Mouse (Mus musculus): ENCODE results near the gene Tmed10. TPM values are rescaled to one million over a fixed set of nuclear protein-coding genes. Genes with fewer than 3 reads are reported as not detected.

Gene Tmed10
- polyA plus RNA-seq, 1 experiment from 2014 or later: 320 TPM

DNA sequence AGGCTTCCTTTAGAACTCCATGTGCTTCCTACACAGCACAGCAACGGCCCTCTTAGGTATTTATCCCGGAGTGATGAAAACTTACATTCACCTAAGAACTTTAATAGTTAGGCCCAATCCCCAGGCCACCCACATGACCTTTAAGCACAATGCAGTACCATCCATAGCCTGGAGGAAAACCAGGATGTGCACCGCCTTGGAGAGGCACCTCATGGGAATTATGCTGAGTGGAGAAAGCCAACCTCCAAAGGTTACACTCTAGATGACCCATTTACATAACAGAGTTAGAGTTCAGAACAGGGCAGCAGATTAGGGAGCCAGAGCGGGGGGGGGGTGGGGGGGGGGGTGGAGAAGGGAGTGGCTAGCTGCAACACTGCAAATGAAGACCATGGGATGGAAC, 32.3 kb downstream of the Tmed10 start:
- WGBS: 82% methylated on average over 4 of the region's 4 CpGs
- Histone ChIP-seq H3K9me3 (no peaks in the 10 kb centered on the region), H3K27me3 (no peaks in the 10 kb centered on the region), H3K27ac (no peak overlapping the region), H3K4me1 (peaks cover 28% of the 10 kb centered on the region), H3K36me3 (peaks cover 30% of the 10 kb centered on the region), H3K4me2 (replicated peaks) (no peak overlapping the region), H3K9ac (no peak overlapping the region), H3K4me3 (no peak overlapping the region)
- no peak for ATAC-seq (ENCODE audit: low FRiP score, low read depth)

DNA sequence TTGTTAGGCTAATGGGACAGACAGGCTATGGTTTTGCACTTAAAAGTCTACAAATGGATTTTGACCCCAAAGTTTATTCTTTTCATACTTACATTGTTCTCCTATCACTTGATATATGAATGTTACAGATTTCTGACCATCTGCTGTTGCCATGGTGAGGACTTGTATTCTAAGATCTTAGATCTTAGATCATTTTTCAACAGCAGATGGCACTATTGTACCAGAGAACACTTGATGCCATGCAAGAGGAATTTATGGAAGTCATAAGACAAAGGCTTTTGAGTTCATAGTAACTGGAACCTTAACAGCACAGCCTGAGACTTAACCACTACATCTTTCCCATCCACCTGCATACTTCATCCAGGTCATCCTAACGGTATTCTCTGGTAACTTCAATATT, 33.5 kb downstream of the Tmed10 start:
- Histone ChIP-seq H3K27ac (no peak overlapping the region), H3K4me1 (peaks cover 29% of the 10 kb centered on the region), H3K9ac (no peak overlapping the region), H3K9me3 (no peaks in the 10 kb centered on the region), H3K4me3 (no peak overlapping the region), H3K36me3 (peaks cover 30% of the 10 kb centered on the region), H3K4me2 (replicated peaks) (no peak overlapping the region), H3K27me3 (no peaks in the 10 kb centered on the region)
- WGBS: 46% methylated on average over 1 of the region's 1 CpGs
- no peak for ATAC-seq (ENCODE audit: low FRiP score, low read depth)

DNA sequence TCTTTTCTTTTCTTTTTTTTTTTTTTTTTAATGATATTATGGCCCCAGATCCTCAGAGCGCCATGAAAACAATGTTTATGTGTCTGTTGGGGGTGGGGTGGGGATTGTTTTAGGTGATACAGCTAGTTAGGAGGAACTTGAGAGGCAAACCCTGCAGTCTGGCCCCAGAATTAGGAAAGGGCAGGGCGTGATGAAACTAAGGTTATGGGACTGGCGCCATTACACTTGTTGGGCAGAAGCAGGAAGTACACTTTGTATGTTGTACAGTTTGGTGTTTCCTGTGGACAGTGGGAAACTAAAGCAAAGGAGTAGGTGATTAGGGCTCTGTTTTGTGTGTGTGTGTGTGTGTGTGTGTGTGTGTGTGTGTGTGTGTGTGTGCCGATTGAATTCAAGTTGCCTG, 34.7 kb downstream of the Tmed10 start:
- no peak overlapping the region for H3K27ac ChIP-seq
- H3K4me2 ChIP-seq (replicated peaks): peak overlapping the region; percentile 70
- H3K27me3 ChIP-seq: no peaks in the 10 kb centered on the region
- H3K9me3 ChIP-seq: no peaks in the 10 kb centered on the region
- WGBS: 37% methylated on average over 4 of the region's 4 CpGs
- no peak overlapping the region for H3K9ac ChIP-seq
- ATAC-seq (ENCODE audit: low FRiP score, low read depth): no peak
- peak overlapping the region; percentile 76 for H3K4me3 ChIP-seq
- peaks cover 33% of the 10 kb centered on the region for H3K36me3 ChIP-seq
- H3K4me1 ChIP-seq: peaks cover 29% of the 10 kb centered on the region

DNA sequence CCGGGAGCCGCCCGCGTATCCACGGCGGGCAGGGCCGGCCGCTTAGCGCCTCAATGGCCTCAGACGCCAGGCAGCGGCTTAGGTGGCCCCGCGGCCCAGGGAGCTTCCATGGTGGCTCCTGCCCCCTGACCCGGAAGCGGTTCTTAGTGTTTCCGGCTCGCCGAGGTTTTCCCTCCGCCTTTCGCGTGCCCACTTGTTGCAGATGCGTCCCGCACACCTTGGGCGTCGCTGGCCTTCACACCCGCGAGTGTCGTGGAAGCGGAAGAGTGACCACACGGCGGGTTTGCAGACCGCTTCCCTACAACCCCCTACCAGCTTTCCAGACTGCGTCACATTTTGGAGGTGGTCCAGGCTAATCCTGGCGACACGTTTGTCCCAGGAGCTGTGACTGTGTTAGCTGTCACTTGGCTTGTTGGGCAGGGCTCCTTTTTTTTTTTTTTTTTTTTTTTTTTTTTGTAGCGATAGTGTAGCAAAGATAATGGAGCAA, 35.4 kb downstream of the Tmed10 start, which contains the start of gene Nek9:
Gene Nek9, minus strand, starts transcription at position 120 of the 487 bp plus-strand sequence.
- WGBS: 0% methylated on average over 36 of the region's 36 CpGs
- Histone ChIP-seq H3K36me3 (peaks cover 33% of the 10 kb centered on the region), H3K4me3 (peak within 1 kb of the TSS; percentile 76), H3K9ac (peak within 1 kb of the TSS; percentile 92), H3K27me3 (no peaks in the 10 kb centered on the region), H3K4me2 (replicated peaks) (peak within 1 kb of the TSS; percentile 70), H3K27ac (peak within 1 kb of the TSS; percentile 87), H3K4me1 (peaks cover 22% of the 10 kb centered on the region), H3K9me3 (no peaks in the 10 kb centered on the region)
- peak; percentile 91 for ATAC-seq (ENCODE audit: low FRiP score, low read depth)

DNA sequence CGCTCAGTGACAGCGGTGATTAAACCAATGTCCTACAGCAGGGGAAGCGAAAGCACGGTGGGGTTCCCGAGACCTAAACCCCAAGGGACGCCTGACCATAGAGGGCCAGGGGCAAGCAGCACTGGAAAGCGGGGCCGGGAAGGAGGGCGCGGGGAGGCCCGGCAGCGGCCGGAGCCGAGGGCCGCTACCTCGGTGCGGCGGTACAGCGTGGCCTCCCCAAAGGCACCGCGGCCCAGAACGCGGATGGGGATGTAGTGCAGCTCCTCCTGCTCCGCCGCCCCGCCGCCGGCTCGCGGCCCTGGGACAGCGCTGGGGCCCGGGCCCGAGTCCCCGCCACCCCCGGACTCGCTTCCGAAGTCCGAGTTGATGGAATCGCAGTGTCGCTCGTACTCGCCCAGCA, 35.8 kb downstream of the Tmed10 start:
- H3K4me2 ChIP-seq (replicated peaks): peak overlapping the region; percentile 70
- WGBS: under 1% methylated on average over 40 of the region's 42 CpGs

DNA sequence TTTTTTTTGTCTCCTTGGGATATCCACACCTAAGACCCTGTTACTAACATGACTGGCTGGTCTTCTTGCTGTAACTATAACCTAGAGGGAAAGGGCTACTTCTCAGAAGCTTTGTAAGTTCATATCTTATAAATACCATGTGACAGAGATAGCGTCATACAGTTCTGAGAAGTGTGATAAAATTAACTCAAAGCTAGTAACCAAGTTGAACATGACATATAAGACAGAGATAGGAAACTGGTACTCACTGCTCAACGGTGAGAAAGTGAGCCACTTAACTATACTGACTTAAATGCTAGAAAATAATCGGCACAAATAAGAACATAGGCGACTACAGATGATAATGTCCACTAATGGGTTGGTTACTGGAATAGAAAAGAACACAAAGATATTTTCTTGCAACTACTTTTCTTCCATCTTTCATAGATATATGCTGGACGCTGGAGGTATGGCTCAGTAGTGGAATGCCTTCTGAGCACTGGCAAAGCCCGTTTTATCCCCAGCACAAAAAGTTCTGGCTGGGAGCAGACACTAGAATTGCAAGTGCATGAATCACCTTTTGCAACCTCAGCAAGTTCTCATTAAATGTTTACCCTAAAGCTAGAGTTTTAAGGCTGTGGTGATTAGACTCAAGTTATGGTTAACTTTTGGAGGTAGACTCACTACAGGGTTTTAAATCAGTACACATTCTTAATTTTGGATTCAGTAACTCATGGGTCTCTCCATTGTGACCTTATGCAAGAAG, 36.9 kb downstream of the Tmed10 start:
- peaks cover 21% of the 10 kb centered on the region for H3K4me1 ChIP-seq
- H3K27ac ChIP-seq: no peak overlapping the region
- no peaks in the 10 kb centered on the region for H3K27me3 ChIP-seq
- H3K4me3 ChIP-seq: peak overlapping the region; percentile 76
- peaks cover 40% of the 10 kb centered on the region for H3K36me3 ChIP-seq
- peak overlapping the region; percentile 70 for H3K4me2 ChIP-seq (replicated peaks)
- WGBS: 85% methylated on average over 6 of the region's 6 CpGs
- peak overlapping the region; percentile 92 for H3K9ac ChIP-seq
- no peaks in the 10 kb centered on the region for H3K9me3 ChIP-seq
- ATAC-seq (ENCODE audit: low FRiP score, low read depth): no peak

More for the DNA sequence above, 35.8 kb downstream of the Tmed10 start:
- Histone ChIP-seq H3K4me1 (peaks cover 21% of the 10 kb centered on the region), H3K27ac (peak overlapping the region; percentile 87), H3K9ac (peak overlapping the region; percentile 92), H3K27me3 (no peaks in the 10 kb centered on the region), H3K36me3 (peaks cover 37% of the 10 kb centered on the region), H3K4me3 (peak overlapping the region; percentile 76), H3K9me3 (no peaks in the 10 kb centered on the region)
- peak; percentile 72 for ATAC-seq (ENCODE audit: low FRiP score, low read depth)

DNA sequence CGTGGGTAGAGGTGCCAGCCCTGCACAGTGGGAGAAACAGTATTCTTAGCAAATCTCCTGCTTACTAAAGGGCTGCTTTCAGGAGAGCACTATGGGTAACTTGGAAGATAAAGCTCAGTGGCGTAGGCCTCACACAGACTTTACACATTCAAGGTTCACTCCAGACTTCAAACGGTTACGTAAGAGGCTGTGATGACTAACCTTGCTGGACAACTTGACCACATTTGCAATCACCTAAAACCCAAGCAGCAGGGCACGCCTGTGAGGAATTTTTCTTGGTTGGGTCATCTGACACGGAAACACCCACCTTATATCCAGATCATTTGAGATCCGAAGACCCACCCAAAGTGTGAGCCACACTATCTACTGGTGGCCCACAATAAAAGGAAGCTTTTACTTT, 44.5 kb downstream of the Tmed10 start:
- Histone ChIP-seq H3K9me3 (no peaks in the 10 kb centered on the region), H3K9ac (no peak overlapping the region), H3K4me2 (replicated peaks) (no peak overlapping the region), H3K27me3 (no peaks in the 10 kb centered on the region), H3K4me3 (no peak overlapping the region), H3K27ac (no peak overlapping the region), H3K4me1 (no peaks in the 10 kb centered on the region), H3K36me3 (peaks cover 86% of the 10 kb centered on the region)
- WGBS: 87% methylated on average over 7 of the region's 7 CpGs
- no peak for ATAC-seq (ENCODE audit: low FRiP score, low read depth)

DNA sequence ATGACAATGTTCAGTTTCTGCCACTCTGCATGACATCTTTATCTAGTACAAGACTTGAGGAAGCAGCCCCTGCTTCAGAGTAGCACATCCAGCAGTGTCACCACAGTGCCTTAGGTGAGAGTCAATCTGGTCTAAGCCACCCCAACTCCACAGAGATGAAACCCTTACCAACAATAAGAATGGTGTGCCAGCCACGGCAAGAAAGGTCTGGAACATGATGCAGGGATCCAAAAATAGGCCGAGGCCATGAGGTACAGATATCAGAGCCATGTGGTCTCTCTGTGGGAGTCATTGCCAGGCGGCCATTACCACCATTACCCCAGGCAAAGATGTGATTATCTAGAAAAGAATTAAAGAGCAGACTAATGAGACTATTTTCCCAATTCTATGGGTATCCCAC, 66.0 kb downstream of the Tmed10 start:
- ATAC-seq (ENCODE audit: low FRiP score, low read depth): no peak
- WGBS: 57% methylated on average over 3 of the region's 3 CpGs
- H3K36me3 ChIP-seq: peaks cover 99% of the 10 kb centered on the region

DNA sequence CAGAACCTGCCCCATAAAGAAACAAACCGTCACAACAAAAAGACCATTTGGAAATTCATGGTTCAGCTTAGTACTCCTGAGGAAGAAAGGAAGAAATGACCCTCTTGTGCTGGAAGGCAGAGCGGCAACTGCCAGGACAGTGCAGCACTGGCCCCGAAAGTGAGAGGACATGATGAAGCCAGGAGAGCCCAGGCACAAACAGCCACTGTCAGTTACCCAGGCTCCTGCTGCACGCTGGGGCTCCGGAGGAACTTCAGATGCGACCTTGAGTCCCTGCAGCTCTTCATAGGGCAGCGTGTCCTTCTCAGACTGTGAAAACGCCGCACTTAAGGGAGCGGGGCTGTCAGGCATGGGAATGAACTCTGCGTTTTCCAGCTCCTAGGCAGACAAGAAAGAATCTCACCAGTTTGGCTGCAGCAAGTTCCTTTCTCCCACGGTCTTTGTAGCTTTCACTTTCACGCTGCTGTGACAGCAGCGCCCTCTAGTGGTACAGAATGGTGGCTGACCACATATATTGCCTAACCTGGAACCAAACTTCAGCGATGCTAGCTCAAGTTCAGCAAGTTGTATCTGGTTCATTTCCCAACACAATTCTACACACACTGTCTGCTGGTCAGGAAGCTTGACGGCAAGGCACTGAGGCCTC, 69.3 kb downstream of the Tmed10 start:
- H3K36me3 ChIP-seq: peaks cover 97% of the 10 kb centered on the region

More for the DNA sequence above, 66.0 kb downstream of the Tmed10 start:
- Histone ChIP-seq H3K4me2 (replicated peaks) (no peak overlapping the region), H3K4me3 (no peak overlapping the region), H3K9me3 (no peaks in the 10 kb centered on the region), H3K27me3 (no peaks in the 10 kb centered on the region), H3K9ac (no peak overlapping the region), H3K4me1 (peaks cover 3% of the 10 kb centered on the region; the same call in 1 of the 2 replicates), H3K27ac (no peak overlapping the region)

DNA sequence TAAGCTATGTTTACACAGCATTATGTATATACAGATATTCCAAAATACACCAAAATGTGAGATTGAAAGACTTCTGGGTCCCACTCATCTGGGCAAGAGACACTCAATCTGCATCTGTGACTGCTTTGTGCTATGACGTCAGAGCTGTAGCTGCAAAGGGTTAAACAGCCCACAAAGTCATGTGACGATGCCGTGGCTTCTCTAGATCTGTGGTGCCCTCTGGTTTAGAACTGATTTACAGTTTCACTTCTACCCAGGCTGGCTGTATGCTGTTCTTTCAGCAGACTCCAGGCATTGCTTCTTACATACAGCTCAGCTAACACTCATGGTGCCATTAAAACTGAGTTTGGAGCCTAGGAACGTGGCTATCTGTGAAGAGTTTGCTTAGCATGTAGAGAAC, 69.9 kb downstream of the Tmed10 start:
- ATAC-seq (ENCODE audit: low FRiP score, low read depth): no peak; the same call in 1 of the 2 replicates
- H3K4me1 ChIP-seq: peaks cover 3% of the 10 kb centered on the region; the same call in 1 of the 2 replicates
- H3K27me3 ChIP-seq: no peaks in the 10 kb centered on the region
- peak overlapping the region; percentile 39; the same call in 1 of the 2 replicates for H3K9ac ChIP-seq
- no peak overlapping the region for H3K4me2 ChIP-seq (replicated peaks)
- 66% methylated on average over 4 of the region's 4 CpGs for WGBS
- H3K9me3 ChIP-seq: no peaks in the 10 kb centered on the region
- no peak overlapping the region for H3K4me3 ChIP-seq
- no peak overlapping the region for H3K27ac ChIP-seq
- peaks cover 97% of the 10 kb centered on the region for H3K36me3 ChIP-seq

More for the DNA sequence above, 69.3 kb downstream of the Tmed10 start:
- Histone ChIP-seq H3K27ac (no peak overlapping the region; the same call in 1 of the 2 replicates), H3K9ac (peak overlapping the region; percentile 39; the same call in 1 of the 2 replicates), H3K4me3 (no peak overlapping the region), H3K4me2 (replicated peaks) (no peak overlapping the region), H3K27me3 (no peaks in the 10 kb centered on the region), H3K9me3 (no peaks in the 10 kb centered on the region), H3K4me1 (peaks cover 3% of the 10 kb centered on the region; the same call in 1 of the 2 replicates)
- 47% methylated on average over 16 of the region's 16 CpGs for WGBS
- peak; percentile 66; the same call in 1 of the 2 replicates for ATAC-seq (ENCODE audit: low FRiP score, low read depth)

DNA sequence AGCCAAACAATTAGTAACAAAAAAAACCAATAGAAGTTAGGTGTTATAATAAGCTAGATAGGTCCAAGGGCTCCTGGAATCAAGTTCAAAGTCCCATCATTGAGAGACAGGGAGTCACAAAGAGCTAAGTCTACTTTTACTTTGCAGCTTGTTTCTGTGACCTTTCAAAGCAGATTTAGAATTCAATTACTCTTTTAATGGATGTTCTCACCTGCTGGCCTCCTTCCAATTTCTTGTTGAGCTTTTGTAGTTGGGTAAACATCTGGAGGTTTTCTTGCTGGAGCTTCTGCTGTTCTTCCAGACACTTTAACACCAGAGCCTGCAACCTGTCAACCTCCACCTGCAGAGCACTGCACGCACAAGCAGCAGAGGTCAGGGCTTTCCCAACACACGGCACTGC, 71.4 kb downstream of the Tmed10 start:
- no peak overlapping the region for H3K27ac ChIP-seq
- H3K4me1 ChIP-seq: peaks cover 11% of the 10 kb centered on the region
- no peak overlapping the region for H3K4me2 ChIP-seq (replicated peaks)
- 57% methylated on average over 2 of the region's 2 CpGs for WGBS
- no peaks in the 10 kb centered on the region for H3K9me3 ChIP-seq
- no peak overlapping the region for H3K4me3 ChIP-seq
- H3K9ac ChIP-seq: no peak overlapping the region
- no peaks in the 10 kb centered on the region for H3K27me3 ChIP-seq
- ATAC-seq (ENCODE audit: low FRiP score, low read depth): no peak
- H3K36me3 ChIP-seq: peaks cover 88% of the 10 kb centered on the region

DNA sequence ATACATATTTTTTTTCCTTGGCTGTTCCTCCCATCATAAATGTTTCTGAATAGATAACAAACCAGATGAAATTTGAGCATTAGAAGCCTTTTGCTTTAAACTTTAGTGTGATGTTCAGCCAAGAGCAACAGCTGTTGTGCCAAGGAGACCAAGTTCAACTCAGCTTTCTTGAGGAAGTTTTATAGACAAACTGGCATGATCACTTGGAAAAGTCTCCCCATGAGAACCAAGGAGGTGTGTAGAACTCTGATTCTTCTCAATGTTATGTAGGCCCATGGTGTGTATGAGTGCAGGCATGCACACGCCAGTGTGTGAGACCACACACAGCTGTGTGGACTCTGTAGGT, 75.8 kb downstream of the Tmed10 start:
- Histone ChIP-seq H3K4me2 (replicated peaks) (no peak overlapping the region), H3K4me1 (peaks cover 25% of the 10 kb centered on the region), H3K9me3 (peaks cover 13% of the 10 kb centered on the region), H3K36me3 (peaks cover 45% of the 10 kb centered on the region), H3K27me3 (no peaks in the 10 kb centered on the region), H3K9ac (no peak overlapping the region), H3K27ac (no peak overlapping the region), H3K4me3 (no peak overlapping the region)
- WGBS: 55% methylated on average over 1 of the region's 1 CpGs
- ATAC-seq (ENCODE audit: low FRiP score, low read depth): no peak

Data from limb, embryonic 13.5 days (tissue).